Mouse (Mus musculus) megakaryocyte-erythroid progenitor cell, adult 5 weeks (primary cell): ENCODE measurements around the gene Bglap3. TPM values are rescaled to one million over a fixed set of nuclear protein-coding genes. Genes with fewer than 3 reads are reported as not detected.

Experiments used
- polyA plus RNA-seq: library from polyadenylated mRNA; stranded (reverse); fragments of >175 nt; gene quantifications from 2 replicates; pipeline ENCODE4 v1.2.3, GENCODE M21; 2012

The Bglap3 gene
- not detected in 2 replicates for polyA plus RNA-seq

DNA sequence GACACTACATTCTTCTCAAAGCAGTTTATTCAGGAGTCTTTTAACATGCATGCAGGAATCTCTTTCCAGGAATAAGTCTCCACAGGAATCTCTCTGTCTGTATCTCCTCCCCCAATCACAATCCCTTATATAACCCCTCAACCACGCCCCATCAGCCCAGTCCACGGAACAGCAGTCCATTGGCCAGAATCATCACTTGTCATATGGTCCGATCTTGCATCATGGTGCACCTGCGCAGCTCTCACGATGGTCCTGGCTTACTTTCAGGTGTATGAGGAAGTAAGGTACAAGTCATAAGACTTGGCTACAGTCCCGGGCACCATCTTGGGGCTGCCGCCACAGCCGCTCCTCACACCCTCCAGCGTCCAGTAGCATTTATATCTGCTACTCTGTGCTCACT is at the start of gene Bglap3:
Bglap3 (minus strand) TSS at position 101 of the 400 bp plus-strand sequence.

DNA sequence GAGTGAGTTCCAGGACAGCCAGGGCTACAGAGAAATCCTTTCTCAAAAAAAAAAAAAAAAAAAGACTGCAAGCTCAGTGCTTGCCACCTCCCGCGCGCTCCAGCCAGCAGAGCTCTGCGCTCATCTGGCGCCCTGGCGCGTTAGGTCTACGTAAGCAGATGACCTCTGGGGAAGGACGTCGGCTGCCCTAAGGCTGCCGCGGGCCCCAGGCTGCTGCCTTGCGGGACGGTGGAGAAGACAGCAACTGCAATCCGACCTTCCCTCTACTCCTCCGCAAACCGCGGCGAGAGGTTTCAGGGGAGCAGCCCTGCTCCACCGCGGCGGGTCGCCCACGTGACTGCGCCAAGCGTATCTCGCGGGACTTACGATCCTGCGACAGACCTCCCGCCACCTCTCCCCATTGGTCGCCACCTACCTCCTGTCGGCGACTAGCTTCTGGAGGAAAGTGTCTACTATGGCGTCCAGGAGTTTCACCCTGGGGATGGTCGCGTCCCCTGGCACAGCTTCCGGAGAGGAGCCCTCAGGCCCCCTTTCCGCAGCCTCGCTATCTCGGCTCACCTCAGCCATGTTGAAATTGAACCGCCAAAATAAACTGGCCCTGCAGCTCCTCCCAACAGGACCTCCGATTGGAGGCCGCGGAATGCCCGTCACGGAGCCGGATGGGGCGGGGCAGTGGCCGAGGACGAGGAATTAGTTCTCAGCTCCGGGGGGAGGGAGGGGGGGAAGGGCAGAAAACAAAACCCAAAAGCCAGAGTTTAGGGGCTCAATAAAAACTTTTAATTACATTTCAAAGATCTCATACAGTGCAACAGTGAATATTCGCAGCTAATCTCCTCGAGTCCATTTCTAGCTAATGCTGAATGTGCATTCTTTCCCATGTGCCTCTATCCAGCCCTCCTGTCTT is 37.5 kb upstream of the Bglap3 start, which contains the start of gene Pmf1:
Pmf1 (minus strand) TSS at position 591 of the 904 bp plus-strand sequence.

DNA sequence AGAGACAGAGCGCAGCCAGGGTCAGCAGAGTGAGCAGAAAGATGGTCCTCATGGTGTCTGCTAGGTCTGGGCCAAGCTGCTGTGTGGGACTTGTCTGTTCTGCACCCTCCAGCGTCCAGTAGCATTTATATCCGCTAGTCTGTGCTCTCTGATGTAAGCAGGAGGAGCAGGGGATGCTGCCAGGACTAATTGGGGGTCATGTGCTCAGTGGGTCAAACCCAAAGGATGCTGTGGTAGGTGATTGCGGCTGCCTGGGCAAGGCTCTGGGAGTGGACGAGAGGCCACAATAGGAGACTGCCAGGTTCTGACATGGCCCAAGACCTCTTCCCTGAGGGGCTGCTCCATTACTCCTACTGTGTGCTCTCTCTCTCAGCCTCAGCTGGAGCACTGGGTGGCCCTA is 11.8 kb upstream of the Bglap3 start, which contains the start of gene Bglap:
Bglap (minus strand) TSS at position 101 of the 400 bp plus-strand sequence.

DNA sequence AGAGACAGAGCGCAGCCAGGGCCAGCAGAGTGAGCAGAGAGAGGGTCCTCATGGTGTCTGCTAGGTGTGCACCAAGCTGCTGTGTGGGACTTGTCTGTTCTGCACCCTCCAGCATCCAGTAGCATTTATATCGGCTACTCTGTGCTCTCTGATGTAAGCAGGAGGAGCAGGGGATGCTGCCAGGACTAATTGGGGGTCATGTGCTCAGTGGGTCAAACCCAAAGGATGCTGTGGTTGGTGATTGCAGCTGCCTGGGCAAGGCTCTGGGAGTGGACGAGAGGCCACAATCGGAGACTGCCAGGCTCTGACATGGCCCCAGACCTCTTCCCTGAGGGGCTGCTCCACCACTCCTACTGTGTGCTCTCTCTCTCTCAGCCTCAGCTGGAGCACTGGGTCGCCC is 6.1 kb upstream of the Bglap3 start, which contains the start of gene Bglap2:
Bglap2 (minus strand) TSS at position 101 of the 400 bp plus-strand sequence.

DNA sequence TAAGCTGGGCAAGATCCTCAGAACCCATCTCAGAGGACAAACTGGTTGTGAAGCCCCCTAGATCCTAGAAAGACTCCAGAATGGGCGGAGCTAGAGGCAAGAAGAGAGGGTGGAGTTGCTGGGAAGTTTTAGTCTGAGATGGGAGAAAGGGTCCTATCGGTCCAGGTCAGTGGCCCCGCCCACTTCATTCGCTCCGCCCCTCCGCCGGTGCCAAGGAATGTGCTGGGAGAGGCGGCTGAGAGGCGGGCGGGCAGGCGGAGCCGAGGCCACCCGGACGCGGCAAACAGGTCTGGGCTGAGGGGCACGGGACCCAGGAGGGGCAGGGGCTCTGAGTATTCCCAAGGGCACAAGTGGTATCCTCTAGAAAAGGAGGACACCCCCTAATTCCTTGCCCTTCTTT is 8.2 kb downstream of the Bglap3 start, which contains the start of gene Paqr6:
Paqr6 (plus strand) TSS at position 248 of the 400 bp plus-strand sequence.

DNA sequence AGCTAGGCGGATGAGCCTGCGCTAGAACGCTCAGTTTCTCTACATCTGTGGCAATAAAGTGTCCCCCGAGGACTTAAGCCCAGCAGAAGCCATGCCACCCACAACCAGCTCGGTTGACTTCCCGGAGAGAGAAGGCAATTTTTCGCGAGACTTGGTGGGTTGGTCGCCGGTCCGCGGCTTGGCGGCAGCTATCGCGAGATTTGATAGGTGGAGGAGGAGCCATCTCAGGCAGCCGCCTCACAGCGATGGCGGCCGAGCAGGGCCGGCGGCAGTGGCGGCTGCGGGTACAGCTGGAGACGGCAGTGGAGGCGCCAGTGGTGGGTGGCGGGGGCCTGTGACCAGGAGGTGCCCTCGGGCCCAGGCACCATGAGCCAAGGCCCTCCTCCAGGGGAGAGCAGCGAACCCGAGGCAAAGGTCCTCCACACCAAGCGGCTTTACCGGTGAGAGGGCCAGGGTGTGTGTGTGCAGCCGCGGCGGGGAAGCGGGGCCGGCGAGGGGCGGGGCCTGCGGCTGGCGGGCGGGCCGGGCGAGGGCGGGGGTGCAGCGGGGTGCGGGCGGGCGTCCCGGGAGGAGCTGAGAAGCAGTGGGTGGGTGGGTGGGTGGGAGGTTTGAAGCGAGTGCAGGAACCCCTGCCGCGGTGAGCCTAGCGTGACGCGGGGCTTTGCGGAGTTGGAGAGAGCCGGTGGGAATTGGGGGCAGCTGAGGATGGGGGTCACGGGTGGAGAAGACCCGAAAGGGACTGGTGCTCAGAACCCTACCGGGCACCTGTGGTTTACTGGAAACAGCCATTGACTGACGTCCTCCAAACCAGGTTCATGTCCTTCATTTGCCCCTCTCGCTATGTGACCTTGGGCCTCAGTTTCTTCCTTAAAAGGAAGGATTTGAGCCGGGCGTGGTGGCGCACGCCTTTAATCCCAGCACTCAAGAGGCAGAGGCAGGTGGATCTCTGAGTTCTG is 36.2 kb downstream of the Bglap3 start, which contains the start of the genes Tmem79 and Smg5:
Tmem79 (minus strand) TSS at position 91 of the 956 bp plus-strand sequence.
Smg5 (plus strand) TSS at position 203 of the 956 bp plus-strand sequence.

DNA sequence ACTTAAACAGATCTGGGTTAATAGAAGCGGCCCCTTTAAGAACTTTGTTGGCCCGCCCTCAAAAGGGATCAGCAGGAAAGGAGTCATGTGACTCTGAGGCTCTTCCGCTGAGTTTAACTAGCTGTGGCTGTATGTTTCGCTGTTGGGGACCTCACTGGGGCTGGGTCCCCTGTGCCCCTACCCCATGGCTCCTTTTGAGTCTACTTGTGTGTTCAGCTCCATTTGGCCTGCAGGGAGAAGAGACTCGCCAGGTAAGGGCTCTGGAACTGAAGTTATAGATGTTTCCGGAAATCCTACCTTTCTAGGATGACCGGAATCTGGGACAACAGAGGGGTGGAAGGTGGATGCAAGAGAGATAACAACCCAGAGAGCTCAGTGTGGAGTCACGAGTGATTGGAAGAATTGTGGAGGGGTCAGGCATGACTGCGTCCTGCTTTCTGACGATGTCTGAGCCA is 47.6 kb downstream of the Bglap3 start, which contains the start of gene Glmp:
Glmp (plus strand) TSS at position 73 of the 455 bp plus-strand sequence.

Other genes starting within 250 kb of the Bglap3 start
- 225 and 227 TPM in 2 replicates for gene Mef2d, start 230.4 kb downstream of the Bglap3 start, polyA plus RNA-seq
- gene Rhbg, start 118.0 kb downstream of the Bglap3 start, polyA plus RNA-seq = 0.12 TPM in 1 of 2 replicates, not detected in the other
- not detected in 2 replicates for gene Gm38392, start 85.5 kb downstream of the Bglap3 start, polyA plus RNA-seq
- 0.44 and 1.7 TPM in 2 replicates for gene Tsacc, start 75.7 kb downstream of the Bglap3 start, polyA plus RNA-seq
- 28.7 and 37.6 TPM in 2 replicates for gene Cct3, start 75.6 kb downstream of the Bglap3 start, polyA plus RNA-seq
- gene Glmp, start 47.7 kb downstream of the Bglap3 start, polyA plus RNA-seq = 75.1 and 97.9 TPM in 2 replicates
- gene Tmem79, start 36.6 kb downstream of the Bglap3 start, polyA plus RNA-seq = 1.8 and 1.9 TPM in 2 replicates
- 78.6 and 97.0 TPM in 2 replicates for gene Smg5, start 36.5 kb downstream of the Bglap3 start, polyA plus RNA-seq
- 0.06 TPM in 1 of 2 replicates, not detected in the other for gene Paqr6, start 8.2 kb downstream of the Bglap3 start, polyA plus RNA-seq
- gene Bglap2, start 6.0 kb upstream of the Bglap3 start, polyA plus RNA-seq = not detected in 2 replicates
- gene Bglap, start 11.7 kb upstream of the Bglap3 start, polyA plus RNA-seq = not detected in 2 replicates
- 203 and 221 TPM in 2 replicates for gene Pmf1, start 37.6 kb upstream of the Bglap3 start, polyA plus RNA-seq
- gene Slc25a44, start 52.4 kb upstream of the Bglap3 start, polyA plus RNA-seq = 8.2 and 8.3 TPM in 2 replicates
- 60.3 and 109 TPM in 2 replicates for gene Sema4a, start 88.4 kb upstream of the Bglap3 start, polyA plus RNA-seq
- 80.9 and 128 TPM in 2 replicates for gene Lmna, start 137.2 kb upstream of the Bglap3 start, polyA plus RNA-seq
- 8.8 and 16.2 TPM in 2 replicates for gene Mex3a, start 159.7 kb upstream of the Bglap3 start, polyA plus RNA-seq
- gene Rab25, start 175.6 kb upstream of the Bglap3 start, polyA plus RNA-seq = 0.24 and 0.69 TPM in 2 replicates
- 121 and 149 TPM in 2 replicates for gene Lamtor2, start 180.3 kb upstream of the Bglap3 start, polyA plus RNA-seq
- 74.0 and 78.9 TPM in 2 replicates for gene Ubqln4, start 181.0 kb upstream of the Bglap3 start, polyA plus RNA-seq
- gene Ssr2, start 203.1 kb upstream of the Bglap3 start, polyA plus RNA-seq = 298 and 364 TPM in 2 replicates
- gene Arhgef2, start 233.2 kb upstream of the Bglap3 start, polyA plus RNA-seq = 425 and 439 TPM in 2 replicates